Mouse (Mus musculus) intestine, embryonic 15.5 days (tissue): ENCODE measurements around the gene Rnpepl1. TPM values are rescaled to one million over a fixed set of nuclear protein-coding genes. Genes with fewer than 3 reads are reported as not detected.

Experiments
- ATAC-seq: fragments of 200-750 bp; cut with Nextera tagmentation; 2 replicates; pipeline ENCODE4 v1.8.0; 2017; ENCODE audit warnings: moderate TSS enrichment, moderate library complexity
- H3K27ac ChIP-seq: fragments of 300-500 bp; sonication (generic); 2 replicates; pipeline ENCODE4 v1.5.1; 2015; ENCODE audit warnings: mild to moderate bottlenecking, inconsistent platforms
- H3K27me3 ChIP-seq: fragments of 300-500 bp; sonication (generic); replicated peaks from 2 replicates; pipeline ENCODE4 v1.6.1; 2015; ENCODE audit warnings: inconsistent platforms
- H3K36me3 ChIP-seq: fragments of 300-500 bp; sonication (generic); 2 replicates; pipeline ENCODE4 v1.6.1; 2015; ENCODE audit warnings: inconsistent platforms
- H3K4me1 ChIP-seq: fragments of 300-500 bp; sonication (generic); replicated peaks from 2 replicates; pipeline ENCODE4 v1.6.1; 2015; ENCODE audit warnings: inconsistent platforms
- H3K4me2 ChIP-seq: fragments of 300-500 bp; sonication (generic); replicated peaks from 2 replicates; pipeline ENCODE4 v1.6.1; 2015; ENCODE audit warnings: mild to moderate bottlenecking, inconsistent platforms
- H3K4me3 ChIP-seq: fragments of 300-500 bp; sonication (generic); replicated peaks from 2 replicates; pipeline ENCODE4 v1.5.1; 2015; ENCODE audit warnings: inconsistent platforms
- H3K9ac ChIP-seq: fragments of 300-500 bp; sonication (generic); 2 replicates; pipeline ENCODE4 v1.6.1; 2015; ENCODE audit warnings: inconsistent platforms
- H3K9me3 ChIP-seq: fragments of 300-500 bp; sonication (generic); 2 replicates; pipeline ENCODE4 v1.6.1; 2016; ENCODE audit warnings: inconsistent platforms
- WGBS: fragments of 180-500 bp; shearing (Covaris S2); methylation state at CpG from one replicate; pipeline ENCODE4 v1.1.7; 2015; 5-methylcytosine and 5-hydroxymethylcytosine counted together
- polyA plus RNA-seq: library from polyadenylated mRNA; unstranded; fragments of >200 nt; fragmentation: Nextera tagmentation; extraction: Ambion mirVana; gene quantifications from 2 replicates; pipeline ENCODE4 v1.2.1, GENCODE M21; 2015

Rnpepl1 gene
- polyA plus RNA-seq, 1 experiment from 2014 or later, result 40.6 TPM

DNA sequence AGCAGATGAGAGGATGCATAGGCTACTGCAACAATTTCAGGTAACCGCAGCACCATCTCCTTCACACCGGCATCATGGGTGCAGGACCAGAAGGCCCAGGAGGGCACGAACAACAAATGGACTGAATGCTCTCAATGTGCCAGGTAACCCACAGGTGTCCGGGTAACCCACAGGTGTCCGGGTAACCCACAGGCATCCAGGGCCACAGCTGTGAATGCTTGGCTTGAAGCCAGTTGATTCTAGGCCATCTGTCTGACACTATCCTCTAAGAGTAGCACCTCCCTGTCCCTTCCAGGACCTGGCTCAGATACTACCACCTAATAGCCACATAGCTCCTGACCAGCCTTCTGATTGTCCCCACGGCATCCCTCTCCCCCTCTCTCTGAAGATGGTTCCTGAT lies 28.6 kb upstream of the Rnpepl1 start:
- H3K4me2 ChIP-seq, result no peak overlapping the region
- no peaks in the 10 kb centered on the region for H3K36me3 ChIP-seq
- no peaks in the 10 kb centered on the region for H3K4me1 ChIP-seq
- no peak overlapping the region for H3K27ac ChIP-seq
- no peak for ATAC-seq
- no peak overlapping the region for H3K4me3 ChIP-seq
- no peaks in the 10 kb centered on the region for H3K9me3 ChIP-seq
- H3K9ac ChIP-seq, result no peak overlapping the region
- WGBS, result 87% methylated on average over 6 of the region's 6 CpGs
- no peaks in the 10 kb centered on the region for H3K27me3 ChIP-seq

DNA sequence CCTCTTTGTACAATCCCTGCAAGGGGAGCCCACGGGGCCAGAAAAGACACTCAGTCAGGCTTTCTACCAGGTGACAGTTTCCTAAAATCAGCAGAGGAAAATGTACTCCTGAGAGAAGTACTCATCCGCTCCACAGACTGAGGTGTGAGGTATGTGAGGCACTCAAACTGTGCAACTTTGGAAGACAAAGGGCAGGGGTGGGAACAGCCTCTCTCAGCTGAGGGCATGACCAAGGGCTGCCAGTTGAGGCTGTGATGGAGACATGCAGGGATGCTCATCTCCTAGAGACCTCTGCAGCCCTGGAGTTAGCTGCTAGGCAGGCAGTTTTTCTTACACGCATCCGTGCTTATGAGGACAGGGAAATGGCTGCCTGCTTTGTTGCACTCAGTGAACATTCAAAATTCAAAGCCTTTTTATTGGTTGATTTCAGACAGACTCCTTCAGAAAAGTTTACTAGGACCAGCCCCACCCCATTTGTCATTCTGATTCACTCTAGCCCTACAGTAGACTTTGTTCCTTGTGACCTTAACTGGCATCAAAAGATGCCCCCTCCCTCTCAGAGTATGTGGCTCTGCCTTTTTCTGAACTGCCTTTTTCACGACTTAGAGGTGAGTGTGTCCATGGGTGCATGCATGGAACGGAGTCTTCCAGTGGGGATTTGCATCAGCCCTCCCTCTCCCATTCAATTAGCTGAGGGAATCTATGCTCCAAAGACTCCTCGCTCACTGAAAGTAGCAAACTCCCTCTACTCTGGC lies 21.5 kb upstream of the Rnpepl1 start:
- no peaks in the 10 kb centered on the region for H3K4me1 ChIP-seq
- H3K27me3 ChIP-seq, result no peaks in the 10 kb centered on the region
- H3K36me3 ChIP-seq, result no peaks in the 10 kb centered on the region
- no peak overlapping the region for H3K9ac ChIP-seq
- no peak for ATAC-seq
- H3K9me3 ChIP-seq, result no peaks in the 10 kb centered on the region
- H3K4me2 ChIP-seq, result no peak overlapping the region
- no peak overlapping the region for H3K4me3 ChIP-seq
- H3K27ac ChIP-seq, result no peak overlapping the region
- WGBS, result 70% methylated on average over 7 of the region's 7 CpGs

DNA sequence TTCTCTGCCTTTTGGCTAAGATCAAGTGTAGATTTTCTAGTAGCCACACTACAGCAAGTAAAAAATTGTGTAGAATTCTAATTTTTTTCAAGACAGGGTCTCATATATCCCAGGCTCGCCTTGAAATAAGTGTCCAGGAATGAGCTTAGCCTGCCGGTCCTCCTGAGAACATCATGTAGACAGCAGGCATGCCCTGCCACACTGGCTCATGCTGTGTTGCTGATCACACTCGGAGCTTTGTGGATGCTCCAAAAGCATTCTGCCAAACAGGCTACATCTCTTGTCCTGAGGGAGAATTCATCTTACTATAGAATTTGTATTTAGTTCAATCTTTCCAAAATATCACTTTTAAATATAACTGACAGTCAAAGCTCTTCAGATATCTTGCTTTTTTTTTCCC lies 17.8 kb upstream of the Rnpepl1 start:
- WGBS, result 67% methylated on average over 3 of the region's 3 CpGs
- H3K36me3 ChIP-seq, result no peaks in the 10 kb centered on the region
- H3K27me3 ChIP-seq, result no peaks in the 10 kb centered on the region
- no peaks in the 10 kb centered on the region for H3K4me1 ChIP-seq
- no peak overlapping the region for H3K27ac ChIP-seq
- ATAC-seq, result no peak
- no peak overlapping the region for H3K4me3 ChIP-seq
- H3K4me2 ChIP-seq, result no peak overlapping the region
- H3K9ac ChIP-seq, result no peak overlapping the region
- no peaks in the 10 kb centered on the region for H3K9me3 ChIP-seq

DNA sequence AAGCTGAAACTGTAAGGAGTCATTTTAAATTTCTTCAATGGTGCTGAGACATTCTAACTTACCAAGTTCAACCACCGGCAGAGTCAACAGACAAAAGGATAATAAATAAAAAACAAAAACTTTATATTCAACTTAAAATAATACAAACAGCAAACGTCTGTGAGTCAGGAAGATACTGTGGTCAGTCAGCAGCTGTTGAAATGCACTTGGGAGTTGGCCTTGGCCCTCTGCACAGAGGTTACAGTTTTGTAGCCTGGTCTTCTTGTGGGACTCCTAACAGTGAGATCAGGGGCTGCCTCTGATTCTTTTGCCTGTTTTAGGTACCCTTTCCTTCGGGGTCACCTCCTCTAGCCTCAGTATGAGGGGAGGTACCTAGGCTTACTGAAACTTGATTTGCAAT lies 16.7 kb upstream of the Rnpepl1 start:
- no peak for ATAC-seq
- H3K36me3 ChIP-seq, result no peaks in the 10 kb centered on the region
- no peaks in the 10 kb centered on the region for H3K27me3 ChIP-seq
- WGBS, result 76% methylated on average over 3 of the region's 3 CpGs
- no peak overlapping the region for H3K4me3 ChIP-seq
- no peak overlapping the region for H3K9ac ChIP-seq
- H3K27ac ChIP-seq, result no peak overlapping the region
- no peaks in the 10 kb centered on the region for H3K4me1 ChIP-seq
- no peak overlapping the region for H3K4me2 ChIP-seq
- H3K9me3 ChIP-seq, result no peaks in the 10 kb centered on the region

DNA sequence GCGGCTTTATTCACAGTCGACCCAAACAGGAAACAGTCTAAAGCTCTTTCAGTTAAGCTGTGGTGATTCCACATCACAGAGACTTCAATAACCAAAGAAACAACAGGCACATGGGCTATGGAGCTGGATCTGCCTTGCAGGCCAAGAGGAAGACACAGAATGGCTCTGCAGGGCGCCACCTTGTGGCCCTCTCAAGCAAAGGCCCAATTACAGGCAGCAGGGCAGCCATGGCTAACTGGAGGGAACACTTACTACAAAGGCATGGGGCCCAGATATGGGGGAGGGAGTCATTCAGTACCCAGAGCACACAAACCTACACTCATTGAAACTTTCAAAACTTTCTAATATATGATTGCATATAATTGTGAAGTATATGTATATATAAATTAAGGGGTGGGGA lies 15.5 kb upstream of the Rnpepl1 start:
- 0 out of 2 replicates have a peak, but pooled peaks cover 6% of the 10 kb centered on the region for H3K27me3 ChIP-seq
- no peaks in the 10 kb centered on the region for H3K4me1 ChIP-seq
- no peak overlapping the region for H3K9ac ChIP-seq
- no peaks in the 10 kb centered on the region for H3K36me3 ChIP-seq
- WGBS, result 12% methylated on average over 3 of the region's 3 CpGs
- no peak overlapping the region for H3K27ac ChIP-seq
- H3K4me3 ChIP-seq, result no peak overlapping the region
- no peaks in the 10 kb centered on the region for H3K9me3 ChIP-seq
- no peak overlapping the region for H3K4me2 ChIP-seq
- ATAC-seq, result no peak; the same call in 1 of the 2 replicates

DNA sequence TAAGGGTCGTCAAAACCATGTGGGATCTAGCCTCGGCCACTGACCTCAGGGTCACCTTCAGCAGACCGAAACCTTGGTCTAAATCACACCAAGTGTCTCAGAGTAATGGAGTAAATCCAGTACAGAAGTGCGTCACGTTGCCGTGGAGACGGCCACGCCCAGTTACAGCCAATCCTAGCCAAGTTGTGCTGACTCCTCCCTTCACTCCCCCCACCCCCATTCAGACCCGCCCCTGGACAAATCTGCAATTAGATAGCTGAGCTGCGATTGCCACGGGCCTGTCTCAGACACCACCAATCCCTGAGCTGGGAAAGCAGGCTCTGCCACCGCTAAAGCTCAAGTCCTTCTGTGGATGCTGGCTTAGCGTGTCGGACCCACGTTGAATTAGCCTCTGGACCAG lies 7.8 kb upstream of the Rnpepl1 start, which contains the start of gene Ankmy1:
Gene Ankmy1 (minus strand): TSS at position 121 of the 400 bp plus-strand sequence.
- 2% methylated on average over 15 of the region's 15 CpGs for WGBS
- Histone ChIP-seq H3K4me3 (peak within 1 kb of the TSS; percentile 19), H3K4me2 (peak within 1 kb of the TSS; percentile 56), H3K9ac (no peak within 1 kb of the TSS), H3K27ac (no peak within 1 kb of the TSS), H3K9me3 (no peaks in the 10 kb centered on the region), H3K36me3 (no peaks in the 10 kb centered on the region), H3K27me3 (0 out of 2 replicates have a peak, but pooled peaks cover 6% of the 10 kb centered on the region), H3K4me1 (peaks cover 13% of the 10 kb centered on the region)
- peak; percentile 57 for ATAC-seq

DNA sequence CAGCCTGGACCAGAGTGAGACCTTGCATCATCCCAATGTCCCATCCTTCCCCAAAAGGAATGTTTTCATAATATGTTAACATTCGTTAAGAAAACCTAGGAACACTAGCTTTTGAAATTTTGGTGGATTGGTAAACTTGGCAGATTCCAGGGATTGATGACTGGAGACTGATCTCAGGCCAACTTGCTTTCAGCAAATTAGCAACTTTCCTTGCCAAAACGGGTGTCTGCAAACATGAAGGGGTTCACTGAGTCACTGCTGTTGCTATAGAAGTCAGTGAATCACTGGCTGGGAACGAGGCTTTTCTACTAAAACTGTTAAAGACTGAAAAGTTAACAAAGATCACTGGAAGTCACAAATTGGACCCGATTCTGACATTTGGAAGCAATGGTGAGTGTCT lies 7.0 kb upstream of the Rnpepl1 start:
- ATAC-seq, result no peak
- Histone ChIP-seq H3K27ac (no peak overlapping the region), H3K4me1 (peaks cover 15% of the 10 kb centered on the region), H3K4me2 (no peak overlapping the region), H3K4me3 (no peak overlapping the region), H3K9me3 (no peaks in the 10 kb centered on the region), H3K36me3 (no peaks in the 10 kb centered on the region), H3K9ac (no peak overlapping the region), H3K27me3 (0 out of 2 replicates have a peak, but pooled peaks cover 6% of the 10 kb centered on the region)
- 73% methylated on average over 4 of the region's 4 CpGs for WGBS

DNA sequence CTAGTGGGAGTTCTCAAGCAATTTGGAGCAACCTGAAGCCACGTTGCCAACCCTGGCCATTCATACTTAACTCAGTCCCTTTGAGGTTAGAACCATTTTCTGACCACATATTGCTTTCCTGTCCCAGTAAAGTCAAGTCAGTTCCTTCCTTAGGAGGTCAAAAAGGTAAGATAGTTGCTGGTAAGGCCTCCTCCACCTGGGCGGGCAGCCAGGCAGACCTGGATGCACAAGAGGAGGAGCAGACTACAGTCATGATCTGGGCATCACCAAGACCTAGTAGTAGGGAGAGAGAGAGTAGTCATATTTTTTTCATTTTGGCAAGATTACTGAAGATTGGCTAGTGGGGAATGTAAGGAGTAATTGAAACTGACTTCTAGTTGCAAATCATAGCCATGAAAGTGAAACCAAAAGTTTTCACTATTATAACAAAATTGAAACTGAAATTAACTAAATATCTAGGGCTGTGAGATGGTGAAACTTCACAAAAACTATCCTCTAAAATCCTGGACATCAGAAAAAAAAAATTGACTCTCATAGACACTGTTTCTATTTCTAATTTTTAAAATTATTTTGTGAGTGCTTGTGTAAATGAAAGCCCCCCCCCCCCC lies 4.8 kb upstream of the Rnpepl1 start:
- Histone ChIP-seq H3K4me2 (no peak overlapping the region), H3K36me3 (no peaks in the 10 kb centered on the region), H3K9me3 (no peaks in the 10 kb centered on the region), H3K9ac (no peak overlapping the region), H3K27me3 (no peaks in the 10 kb centered on the region), H3K4me1 (peaks cover 21% of the 10 kb centered on the region), H3K27ac (no peak overlapping the region), H3K4me3 (no peak overlapping the region)
- WGBS, result 91% methylated on average over 2 of the region's 2 CpGs
- ATAC-seq, result no peak

DNA sequence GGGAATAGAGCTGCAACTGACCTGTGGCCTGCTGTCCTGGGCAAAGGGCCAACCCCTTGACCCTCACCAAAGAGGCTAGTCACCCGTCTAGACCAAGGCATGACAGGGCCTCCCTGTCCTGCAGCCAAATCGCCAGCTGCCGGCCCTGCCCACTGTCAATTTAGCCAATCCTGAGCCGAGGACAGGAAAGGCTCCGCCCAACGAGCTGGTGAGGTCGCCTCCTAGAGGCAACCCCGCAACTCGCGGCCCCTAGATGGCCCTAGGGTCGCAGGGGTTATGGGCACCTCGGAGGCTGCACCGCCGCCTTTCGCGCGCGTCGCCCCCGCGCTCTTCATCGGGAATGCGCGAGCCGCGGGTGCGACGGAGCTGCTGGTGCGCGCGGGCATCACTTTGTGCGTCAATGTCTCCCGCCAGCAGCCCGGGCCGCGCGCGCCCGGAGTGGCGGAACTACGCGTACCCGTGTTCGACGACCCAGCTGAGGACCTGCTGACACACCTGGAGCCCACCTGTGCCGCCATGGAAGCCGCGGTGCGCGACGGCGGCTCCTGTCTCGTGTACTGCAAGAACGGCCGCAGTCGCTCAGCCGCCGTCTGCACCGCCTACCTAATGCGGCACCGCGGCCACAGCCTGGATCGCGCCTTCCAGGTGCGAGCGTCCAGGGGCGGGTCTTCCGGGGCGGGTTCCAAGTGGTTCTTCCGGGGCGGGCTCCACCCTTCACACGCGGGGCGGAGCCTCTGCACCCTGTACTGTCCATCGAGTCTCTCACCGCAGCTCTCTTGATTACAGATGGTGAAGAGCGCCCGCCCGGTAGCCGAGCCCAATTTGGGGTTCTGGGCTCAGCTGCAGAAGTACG lies 3.6 kb upstream of the Rnpepl1 start, which contains the start of gene Dusp28:
Gene Dusp28 (plus strand): TSS at position 203 of the 853 bp plus-strand sequence.
- peak; percentile 91 for ATAC-seq
- no peaks in the 10 kb centered on the region for H3K27me3 ChIP-seq
- peak within 1 kb of the TSS; percentile 67 for H3K4me3 ChIP-seq
- no peaks in the 10 kb centered on the region for H3K9me3 ChIP-seq
- peak within 1 kb of the TSS; percentile 91 for H3K27ac ChIP-seq
- peaks cover 31% of the 10 kb centered on the region for H3K4me1 ChIP-seq
- no peaks in the 10 kb centered on the region for H3K36me3 ChIP-seq
- peak within 1 kb of the TSS; percentile 60 for H3K9ac ChIP-seq
- H3K4me2 ChIP-seq, result peak within 1 kb of the TSS; percentile 86
- under 1% methylated on average over 81 of the region's 81 CpGs for WGBS

DNA sequence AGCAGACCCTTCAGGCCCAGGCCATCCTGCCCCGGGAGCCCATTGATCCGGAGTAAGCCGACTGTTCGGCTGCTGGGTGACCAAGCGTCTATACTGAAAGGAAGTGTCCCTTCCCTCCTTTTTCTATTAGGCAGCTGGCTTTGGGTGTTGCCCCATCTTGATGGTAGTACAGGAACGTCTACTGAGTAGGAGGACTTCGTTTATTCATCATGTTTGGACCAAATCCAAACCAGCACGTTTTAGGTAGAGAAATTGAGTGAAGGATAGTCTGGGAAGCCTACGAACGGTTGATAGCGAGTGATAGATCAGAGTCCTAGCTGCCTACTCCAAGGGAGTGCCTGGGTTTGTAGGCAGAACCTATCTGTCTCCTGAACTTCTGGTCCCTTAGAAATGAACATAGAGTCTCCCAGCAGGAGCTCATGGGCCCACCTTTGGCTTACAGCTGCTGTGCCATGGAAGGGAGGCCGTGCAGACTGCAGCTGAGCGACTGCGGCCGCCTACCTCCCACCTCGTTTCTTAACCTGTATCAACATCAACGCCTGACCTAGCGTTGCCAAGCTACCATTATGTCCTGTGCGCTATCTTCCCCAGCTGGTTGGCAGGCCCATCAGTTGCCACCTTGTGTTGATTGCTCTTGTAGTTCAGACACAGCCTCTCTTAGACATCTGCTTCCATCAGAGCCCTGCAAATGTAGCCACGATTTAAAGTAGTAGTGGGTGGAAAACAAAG lies 2.8 kb upstream of the Rnpepl1 start:
- H3K27me3 ChIP-seq, result no peaks in the 10 kb centered on the region
- 43% methylated on average over 20 of the region's 20 CpGs for WGBS

DNA sequence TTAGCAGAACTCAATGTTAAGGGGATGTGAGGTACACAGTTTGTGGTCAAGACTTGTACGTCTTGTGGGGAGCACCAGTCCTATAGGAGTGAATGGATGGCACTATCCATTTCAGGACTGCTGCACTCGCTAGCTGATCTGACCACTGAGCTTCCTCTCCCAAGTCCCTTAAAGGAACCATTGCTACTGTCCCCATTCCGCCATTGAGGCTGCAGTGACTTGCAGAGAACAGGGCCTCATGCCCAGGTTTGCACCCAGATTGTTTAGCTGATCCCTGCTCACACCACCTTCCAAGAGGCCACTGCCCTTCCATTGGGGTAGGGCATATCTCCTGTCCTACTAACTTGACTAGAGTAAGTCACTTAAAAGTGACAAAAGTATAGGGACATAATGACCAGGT lies 1.9 kb upstream of the Rnpepl1 start:
- ATAC-seq, result no peak
- Histone ChIP-seq H3K4me3 (no peak overlapping the region), H3K36me3 (no peaks in the 10 kb centered on the region), H3K27me3 (no peaks in the 10 kb centered on the region), H3K9me3 (no peaks in the 10 kb centered on the region), H3K9ac (no peak overlapping the region), H3K4me2 (no peak overlapping the region), H3K4me1 (peaks cover 32% of the 10 kb centered on the region), H3K27ac (no peak overlapping the region)
- WGBS, result 96% methylated on average over 3 of the region's 3 CpGs

More for the DNA sequence above, 2.8 kb upstream of the Rnpepl1 start:
- Histone ChIP-seq H3K4me2 (peak overlapping the region; percentile 86), H3K9ac (peak overlapping the region; percentile 60), H3K4me3 (peak overlapping the region; percentile 67), H3K27ac (peak overlapping the region; percentile 55; the same call in 1 of the 2 replicates), H3K4me1 (peaks cover 34% of the 10 kb centered on the region), H3K9me3 (no peaks in the 10 kb centered on the region), H3K36me3 (no peaks in the 10 kb centered on the region)
- ATAC-seq, result no peak; the same call in 1 of the 2 replicates
